In the genomic region with DNA sequence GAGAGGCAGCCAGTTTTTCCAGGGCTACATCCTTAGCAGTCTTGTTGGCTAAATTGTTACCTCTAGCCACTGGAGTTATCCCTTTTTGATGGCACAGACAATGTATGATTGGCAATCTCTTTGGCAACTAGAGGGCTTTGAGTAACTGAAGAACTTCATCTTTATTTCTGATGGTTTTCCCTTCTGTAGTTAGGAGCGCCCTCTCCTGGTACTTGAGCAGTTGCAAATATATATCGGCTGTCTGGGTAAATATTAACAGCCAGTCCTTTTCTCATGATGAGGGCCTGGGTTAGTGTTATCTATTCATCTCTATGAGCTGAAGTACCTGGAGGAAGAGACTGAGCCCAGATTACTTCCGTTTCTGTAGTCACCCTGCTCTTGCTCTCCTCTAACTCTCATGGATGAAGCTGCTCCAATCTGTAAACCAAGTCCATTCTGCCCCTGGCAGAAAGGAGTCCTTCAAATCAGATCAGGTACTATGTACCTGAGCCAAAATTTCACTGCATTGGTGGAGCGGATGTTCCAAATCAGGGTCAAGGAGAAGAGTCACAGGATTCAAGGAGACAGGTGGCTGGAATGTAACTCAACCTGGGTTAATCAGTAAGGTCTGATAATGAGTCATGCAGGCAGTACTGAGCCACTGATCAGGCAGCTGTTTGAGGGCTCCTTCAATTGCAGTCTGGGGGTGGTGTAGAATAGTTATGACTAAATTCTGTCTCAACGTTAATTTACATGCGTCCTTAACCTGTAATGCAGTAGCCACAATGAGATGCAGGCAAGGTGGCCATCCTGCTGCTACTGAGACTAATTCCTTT, we compare ENCODE assay signal across 14 mouse cellular contexts. TPM values are rescaled to one million over a fixed set of nuclear protein-coding genes. Genes with fewer than 3 reads are reported as not detected.
DNase-seq lines count a peak whose midpoint lies in the region; ATAC-seq and TF ChIP-seq lines count a peak whose summit lies in the region.
"Had no signal": no experiment of that assay in that cellular context is flagged by ENCODE, and none has a peak within 500 bp of the region (broad histone marks: within the 10 kb centered on the region; RNA-seq: fewer than 3 reads in every experiment).

No protein-coding gene starts in this region.

- TF ChIP-seq CTCF in heart, postnatal 0 days (IDR thresholded peaks at IDR 0.05; ENCODE audit: low read depth): peak; percentile 33
- peak; percentile 49 for TF ChIP-seq CTCF in midbrain, postnatal 0 days (IDR thresholded peaks at IDR 0.05)

- H3K27me3 ChIP-seq in heart, postnatal 0 days (ENCODE audit: control insufficient read depth, insufficient read depth, low read length): no peaks in the 10 kb centered on the region
- no peaks in the 10 kb centered on the region for H3K27me3 ChIP-seq in heart, embryonic 12.5 days (replicated peaks)
- H3K27me3 ChIP-seq in midbrain, postnatal 0 days (ENCODE audit: insufficient read depth, low read length): no peaks in the 10 kb centered on the region
- no peaks in the 10 kb centered on the region for H3K27me3 ChIP-seq in midbrain, embryonic 13.5 days
- H3K27me3 ChIP-seq in intestine, embryonic 14.5 days (replicated peaks; ENCODE audit: control insufficient read depth, insufficient read depth, low read length): no peaks in the 10 kb centered on the region
- H3K27me3 ChIP-seq: embryonic facial prominence, embryonic 12.5 days; hindbrain, embryonic 13.5 days; stomach, embryonic 15.5 days had no signal

- no peaks in the 10 kb centered on the region for H3K36me3 ChIP-seq in heart, postnatal 0 days (replicated peaks; ENCODE audit: control insufficient read depth, insufficient read depth, low read length)
- no peaks in the 10 kb centered on the region for H3K36me3 ChIP-seq in heart, embryonic 12.5 days
- H3K36me3 ChIP-seq in midbrain, postnatal 0 days (ENCODE audit: insufficient read depth, low read length): no peaks in the 10 kb centered on the region
- no peaks in the 10 kb centered on the region for H3K36me3 ChIP-seq in midbrain, embryonic 13.5 days
- no peaks in the 10 kb centered on the region for H3K36me3 ChIP-seq in intestine, embryonic 14.5 days (ENCODE audit: control insufficient read depth, insufficient read depth, low read length)
- H3K36me3 ChIP-seq: embryonic facial prominence, embryonic 12.5 days; hindbrain, embryonic 13.5 days; midbrain, embryonic 10.5 days; stomach, embryonic 15.5 days had no signal

- WGBS in heart, postnatal 0 days: 61% methylated on average over 6 of the region's 6 CpGs
- 67% methylated on average over 6 of the region's 6 CpGs for WGBS in heart, embryonic 12.5 days
- 67% methylated on average over 6 of the region's 6 CpGs for WGBS in midbrain, postnatal 0 days
- 69% methylated on average over 6 of the region's 6 CpGs for WGBS in midbrain, embryonic 13.5 days
- 61% methylated on average over 6 of the region's 6 CpGs for WGBS in intestine, embryonic 14.5 days

- H3K4me3 ChIP-seq in heart, postnatal 0 days (ENCODE audit: low read depth, low read length): no peak overlapping the region
- H3K4me3 ChIP-seq in heart, embryonic 12.5 days: no peak overlapping the region
- no peak overlapping the region for H3K4me3 ChIP-seq in midbrain, postnatal 0 days (ENCODE audit: low read depth, low read length)
- H3K4me3 ChIP-seq in midbrain, embryonic 13.5 days (replicated peaks): no peak overlapping the region
- H3K4me3 ChIP-seq in intestine, embryonic 14.5 days (ENCODE audit: low read depth, low read length): no peak overlapping the region
- H3K4me3 ChIP-seq: embryonic facial prominence, embryonic 12.5 days; hindbrain, embryonic 13.5 days; midbrain, embryonic 10.5 days; stomach, embryonic 15.5 days had no signal

- H3K9ac ChIP-seq in heart, postnatal 0 days (replicated peaks; ENCODE audit: low read depth, low read length): no peak overlapping the region
- no peak overlapping the region for H3K9ac ChIP-seq in heart, embryonic 12.5 days
- no peak overlapping the region for H3K9ac ChIP-seq in midbrain, postnatal 0 days (replicated peaks; ENCODE audit: low read length, poor library complexity, severe bottlenecking)
- no peak overlapping the region for H3K9ac ChIP-seq in midbrain, embryonic 13.5 days (replicated peaks)
- H3K9ac ChIP-seq in intestine, embryonic 14.5 days (ENCODE audit: low read length): no peak overlapping the region
- H3K9ac ChIP-seq: embryonic facial prominence, embryonic 12.5 days; hindbrain, embryonic 13.5 days; stomach, embryonic 15.5 days had no signal

- TF ChIP-seq EP300 in heart, postnatal 0 days (IDR thresholded peaks at IDR 0.05; ENCODE audit: low read depth): no peak

- no peak overlapping the region for H3K4me2 ChIP-seq in heart, postnatal 0 days (ENCODE audit: low read depth, low read length)
- no peak overlapping the region for H3K4me2 ChIP-seq in heart, embryonic 12.5 days
- H3K4me2 ChIP-seq in midbrain, postnatal 0 days (ENCODE audit: low read depth, low read length, poor library complexity, severe bottlenecking): no peak overlapping the region
- H3K4me2 ChIP-seq in midbrain, embryonic 13.5 days (replicated peaks): no peak overlapping the region
- H3K4me2 ChIP-seq in intestine, embryonic 14.5 days (ENCODE audit: low read length): no peak overlapping the region
- H3K4me2 ChIP-seq: embryonic facial prominence, embryonic 12.5 days; hindbrain, embryonic 13.5 days; stomach, embryonic 15.5 days had no signal

- ATAC-seq in heart, postnatal 0 days (ENCODE audit: insufficient read depth, low read depth): no peak
- ATAC-seq in heart, embryonic 12.5 days (ENCODE audit: insufficient number of reproducible peaks, low FRiP score): no peak
- no peak for ATAC-seq in midbrain, postnatal 0 days (ENCODE audit: low FRiP score)
- no peak for ATAC-seq in midbrain, embryonic 13.5 days
- peak; percentile 53; the same call in 1 of the 2 replicates for ATAC-seq in intestine, embryonic 14.5 days (replicated peaks; ENCODE audit: low FRiP score, low TSS enrichment, low read depth)

- no peaks in the 10 kb centered on the region for H3K9me3 ChIP-seq in heart, postnatal 0 days (replicated peaks; ENCODE audit: control insufficient read depth, low read length)
- H3K9me3 ChIP-seq in heart, embryonic 12.5 days (replicated peaks): peaks cover 3% of the 10 kb centered on the region; the same call in 1 of the 2 replicates
- H3K9me3 ChIP-seq in midbrain, postnatal 0 days (ENCODE audit: low read length): no peaks in the 10 kb centered on the region
- no peaks in the 10 kb centered on the region for H3K9me3 ChIP-seq in midbrain, embryonic 13.5 days
- no peaks in the 10 kb centered on the region for H3K9me3 ChIP-seq in intestine, embryonic 14.5 days (ENCODE audit: control insufficient read depth, low read length)
- H3K9me3 ChIP-seq: embryonic facial prominence, embryonic 12.5 days; hindbrain, embryonic 13.5 days; midbrain, embryonic 10.5 days; stomach, embryonic 15.5 days had no signal

- no peak overlapping the region for H3K27ac ChIP-seq in heart, postnatal 0 days (ENCODE audit: low read depth)
- H3K27ac ChIP-seq in heart, embryonic 12.5 days (ENCODE audit: poor library complexity, severe bottlenecking): no peak overlapping the region
- H3K27ac ChIP-seq in midbrain, postnatal 0 days (ENCODE audit: low read depth, low read length): no peak overlapping the region
- no peak overlapping the region for H3K27ac ChIP-seq in midbrain, embryonic 13.5 days
- no peak overlapping the region for H3K27ac ChIP-seq in intestine, embryonic 14.5 days (ENCODE audit: low read depth)
- H3K27ac ChIP-seq: embryonic facial prominence, embryonic 12.5 days; hindbrain, embryonic 13.5 days; midbrain, embryonic 10.5 days; stomach, embryonic 15.5 days had no signal

- no peak for DNase-seq in heart, postnatal 0 days (ENCODE audit: low spot score)
- peak; percentile 9 for DNase-seq in midbrain, postnatal 0 days (ENCODE audit: low spot score)
- DNase-seq in intestine, embryonic 14.5 days (ENCODE audit: low spot score): no peak
- DNase-seq in urinary bladder, postnatal 4 days (ENCODE audit: low spot score in 2 of 2): no peak
- no peak for DNase-seq in cerebellum, adult 11-12 months
- DNase-seq in spleen, postnatal 36 days (ENCODE audit: low spot score in 2 of 2): no peak

- no peaks in the 10 kb centered on the region for H3K4me1 ChIP-seq in heart, postnatal 0 days (ENCODE audit: control insufficient read depth, insufficient read depth)
- H3K4me1 ChIP-seq in heart, embryonic 12.5 days (replicated peaks): no peaks in the 10 kb centered on the region
- H3K4me1 ChIP-seq in midbrain, postnatal 0 days (ENCODE audit: insufficient read depth, low read length): no peaks in the 10 kb centered on the region
- H3K4me1 ChIP-seq in midbrain, embryonic 13.5 days (replicated peaks): no peaks in the 10 kb centered on the region
- H3K4me1 ChIP-seq in intestine, embryonic 14.5 days (replicated peaks; ENCODE audit: control insufficient read depth, insufficient read depth, low read length): no peaks in the 10 kb centered on the region
- H3K4me1 ChIP-seq: embryonic facial prominence, embryonic 12.5 days; hindbrain, embryonic 13.5 days; midbrain, embryonic 10.5 days; stomach, embryonic 15.5 days had no signal

RNA-seq across cellular contexts. Expression of a gene that starts 30.6 kb away (rescaled TPM):
- 7.4 and 11.7 TPM in 2 replicates for total RNA-seq in heart, postnatal 0 days (2014; rRNA removed; ENCODE audit: low replicate concordance)
- polyA plus RNA-seq in heart, postnatal 0 days (2015; fragmentation: Nextera tagmentation; extraction: Ambion mirVana): 5.0 and 5.1 TPM in 2 replicates
- polyA plus RNA-seq in heart, embryonic 12.5 days (2016; fragmentation: Nextera tagmentation; extraction: Ambion mirVana): 12.0 and 12.3 TPM in 2 replicates
- total RNA-seq in midbrain, postnatal 0 days (2014; rRNA removed): 34.6 and 56.9 TPM in 2 replicates
- 22.7 and 25.6 TPM in 2 replicates for polyA plus RNA-seq in midbrain, postnatal 0 days (2015; fragmentation: Nextera tagmentation; extraction: Ambion mirVana)
- polyA plus RNA-seq in midbrain, embryonic 13.5 days (2015; fragmentation: Nextera tagmentation; extraction: Ambion mirVana): 9.5 and 10.5 TPM in 2 replicates
- polyA plus RNA-seq in intestine, embryonic 14.5 days (2014; fragmentation: Nextera tagmentation; extraction: Ambion mirVana): 91.9 and 92.2 TPM in 2 replicates

RNA-seq across cellular contexts. Expression of a gene that starts 34.5 kb away (rescaled TPM):
- not detected in 2 replicates for total RNA-seq in heart, postnatal 0 days (2014; rRNA removed; ENCODE audit: low replicate concordance)
- not detected in 2 replicates for polyA plus RNA-seq in heart, postnatal 0 days (2015; fragmentation: Nextera tagmentation; extraction: Ambion mirVana)
- polyA plus RNA-seq in heart, embryonic 12.5 days (2016; fragmentation: Nextera tagmentation; extraction: Ambion mirVana): not detected in 2 replicates
- not detected in 2 replicates for total RNA-seq in midbrain, postnatal 0 days (2014; rRNA removed)
- not detected in 2 replicates for polyA plus RNA-seq in midbrain, postnatal 0 days (2015; fragmentation: Nextera tagmentation; extraction: Ambion mirVana)
- polyA plus RNA-seq in midbrain, embryonic 13.5 days (2015; fragmentation: Nextera tagmentation; extraction: Ambion mirVana): not detected in 2 replicates
- polyA plus RNA-seq in intestine, embryonic 14.5 days (2014; fragmentation: Nextera tagmentation; extraction: Ambion mirVana): not detected in 2 replicates
- total RNA-seq: ES-E14 had no signal
- polyA plus RNA-seq: embryonic facial prominence, embryonic 12.5 days; hindbrain, embryonic 13.5 days; limb, embryonic 11.5 days; midbrain, embryonic 10.5 days; stomach, embryonic 15.5 days had no signal

RNA-seq across cellular contexts. Expression of a gene that starts 52.0 kb away (rescaled TPM):
- total RNA-seq in heart, postnatal 0 days (2014; rRNA removed; ENCODE audit: low replicate concordance): 32.7 and 47.8 TPM in 2 replicates
- polyA plus RNA-seq in heart, postnatal 0 days (2015; fragmentation: Nextera tagmentation; extraction: Ambion mirVana): 11.8 and 12.0 TPM in 2 replicates
- 38.2 and 38.7 TPM in 2 replicates for polyA plus RNA-seq in heart, embryonic 12.5 days (2016; fragmentation: Nextera tagmentation; extraction: Ambion mirVana)
- total RNA-seq in midbrain, postnatal 0 days (2014; rRNA removed): 95.6 and 98.8 TPM in 2 replicates
- 43.3 and 46.6 TPM in 2 replicates for polyA plus RNA-seq in midbrain, postnatal 0 days (2015; fragmentation: Nextera tagmentation; extraction: Ambion mirVana)
- polyA plus RNA-seq in midbrain, embryonic 13.5 days (2015; fragmentation: Nextera tagmentation; extraction: Ambion mirVana): 50.4 and 61.4 TPM in 2 replicates
- 47.9 and 48.0 TPM in 2 replicates for polyA plus RNA-seq in intestine, embryonic 14.5 days (2014; fragmentation: Nextera tagmentation; extraction: Ambion mirVana)
